Mouse (Mus musculus): ENCODE results near the gene Lrrc39. TPM values are rescaled to one million over a fixed set of nuclear protein-coding genes. Genes with fewer than 3 reads are reported as not detected.

The Lrrc39 gene
- polyA plus RNA-seq, 2 experiments: 2.6 to 3.1 TPM

DNA sequence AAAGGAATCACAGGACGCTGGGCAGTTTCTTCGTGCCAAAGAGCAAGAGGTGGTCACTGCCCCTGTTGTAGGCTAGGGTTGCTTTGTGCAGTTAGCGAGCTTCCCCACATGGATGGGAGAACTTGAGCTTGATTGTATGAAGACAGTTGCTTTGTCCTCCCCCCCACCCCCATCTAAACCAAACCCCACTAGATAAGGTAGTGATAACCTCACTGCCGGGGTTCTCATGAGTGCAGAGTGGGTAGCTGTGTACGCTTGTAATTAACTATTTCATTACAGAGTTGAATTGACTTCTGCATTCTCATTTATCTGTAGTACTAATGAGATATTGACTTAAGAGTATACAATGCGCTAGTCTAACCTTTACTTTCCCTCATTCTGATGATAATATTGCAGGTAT lies 56.1 kb downstream of the Lrrc39 start:
- Histone ChIP-seq H3K27ac (no peak overlapping the region), H3K4me2 (ENCODE audit: low read depth) (no peak overlapping the region), H3K9me3 (ENCODE audit: control insufficient read depth, low read length) (no peaks in the 10 kb centered on the region), H3K27me3 (ENCODE audit: control insufficient read depth, insufficient read depth, low read length) (no peaks in the 10 kb centered on the region), H3K4me3 (ENCODE audit: insufficient read depth in 1 of 2, low read depth in 2 of 2, low read length in 2 of 2) (no peak overlapping the region), H3K4me1 (replicated peaks; ENCODE audit: control insufficient read depth in 2 of 2, insufficient read depth in 2 of 2, low read length in 1 of 2) (peaks cover 7 to 14% of the 10 kb centered on the region in 2 experiments; a peak in 3 of 4 replicates), H3K36me3 (replicated peaks; ENCODE audit: control insufficient read depth, insufficient read depth, low read depth) (peaks cover 53% of the 10 kb centered on the region), H3K9ac (replicated peaks) (no peak overlapping the region)
- TF ChIP-seq CTCF (IDR thresholded peaks at IDR 0.05; ENCODE audit: low read depth) (no peak), EP300 (IDR thresholded peaks at IDR 0.05; ENCODE audit: low read depth) (no peak)
- ATAC-seq (ENCODE audit: insufficient read depth) (no peak), DNase-seq (ENCODE audit: low read depth in 3 of 3, low spot score in 3 of 3) (no peak)
- WGBS (ENCODE audit: insufficient replicate concordance): 52% methylated on average over 6 of the region's 6 CpGs

DNA sequence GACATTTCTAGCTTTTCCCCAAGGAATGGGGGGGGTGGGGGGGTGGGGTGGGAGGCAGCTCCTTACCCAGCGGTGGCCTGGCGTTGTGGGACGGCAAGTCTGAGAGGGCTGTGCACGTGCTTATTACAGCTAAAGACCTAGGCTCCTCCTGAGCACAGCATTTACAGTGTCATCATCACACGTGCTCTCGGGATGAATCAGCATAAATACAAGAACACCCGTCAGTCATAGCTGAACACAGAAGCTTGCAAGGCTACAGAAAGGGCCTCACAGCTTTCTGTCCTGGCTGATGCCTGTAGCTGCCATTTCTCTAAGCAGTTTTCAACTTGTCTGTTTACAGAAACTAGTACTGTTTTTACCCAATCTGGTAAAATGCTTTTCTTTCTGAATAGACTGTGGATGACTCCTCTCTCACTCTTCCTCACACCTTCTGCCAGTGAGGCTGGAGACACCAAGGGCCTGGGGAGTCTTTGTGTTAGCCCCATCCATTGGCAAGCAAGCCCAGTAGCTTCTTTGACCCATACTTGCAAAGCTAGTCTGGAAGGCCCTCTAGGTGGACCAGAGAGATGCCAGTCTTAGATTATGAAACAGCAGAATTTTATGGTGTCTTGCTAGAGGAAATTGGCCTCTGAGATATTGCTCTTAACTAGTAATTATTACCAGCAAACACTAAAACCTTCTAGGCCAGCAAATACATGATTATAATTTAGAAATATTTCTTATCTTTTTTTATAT lies 58.0 kb downstream of the Lrrc39 start:
- Histone ChIP-seq H3K4me1 (replicated peaks; ENCODE audit: control insufficient read depth in 2 of 2, insufficient read depth in 2 of 2, low read length in 1 of 2) (peaks cover 7% of the 10 kb centered on the region in 2 experiments; a peak in 3 of 4 replicates), H3K36me3 (replicated peaks; ENCODE audit: control insufficient read depth, insufficient read depth, low read depth) (peaks cover 40% of the 10 kb centered on the region), H3K4me3 (ENCODE audit: insufficient read depth in 1 of 2, low read depth in 2 of 2, low read length in 2 of 2) (no peak overlapping the region), H3K4me2 (ENCODE audit: low read depth) (no peak overlapping the region), H3K9ac (replicated peaks) (peak overlapping the region; percentile 13; the same call in 1 of the 2 replicates), H3K27ac (peak overlapping the region; percentile 20), H3K9me3 (ENCODE audit: control insufficient read depth, low read length) (no peaks in the 10 kb centered on the region), H3K27me3 (ENCODE audit: control insufficient read depth, insufficient read depth, low read length) (no peaks in the 10 kb centered on the region)
- no peak for TF ChIP-seq CTCF (IDR thresholded peaks at IDR 0.05; ENCODE audit: low read depth)
- no peak for TF ChIP-seq EP300 (IDR thresholded peaks at IDR 0.05; ENCODE audit: low read depth)
- DNase-seq (ENCODE audit: low read depth in 3 of 3, low spot score in 3 of 3) (peak in 2 of 3 experiments; percentile 47 to 51), ATAC-seq (ENCODE audit: insufficient read depth) (peak; percentile 92)
- WGBS (ENCODE audit: insufficient replicate concordance): 49% methylated on average over 7 of the region's 7 CpGs

DNA sequence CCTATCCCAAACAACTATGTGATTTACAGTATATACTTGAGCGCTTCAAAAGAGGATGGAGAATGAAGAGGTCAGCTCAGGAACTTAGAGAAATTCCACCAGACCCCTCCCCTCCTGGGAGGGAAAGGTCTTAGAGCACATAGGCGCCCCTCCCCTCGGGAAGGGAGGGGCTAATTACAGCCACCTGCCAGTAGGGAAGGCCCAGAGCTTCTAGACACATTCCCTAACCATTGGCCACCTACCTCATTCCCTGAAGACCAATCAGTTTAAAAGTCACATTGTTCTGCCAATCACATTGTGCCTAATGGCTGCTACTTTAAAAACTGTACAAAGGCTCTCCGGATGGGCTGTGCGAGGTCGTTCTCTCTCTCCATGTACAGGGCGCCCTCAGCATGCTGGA lies 59.9 kb downstream of the Lrrc39 start:
- H3K36me3 ChIP-seq (replicated peaks; ENCODE audit: control insufficient read depth, insufficient read depth, low read depth): peaks cover 34% of the 10 kb centered on the region
- no peak overlapping the region for H3K4me3 ChIP-seq (ENCODE audit: insufficient read depth in 1 of 2, low read depth in 2 of 2, low read length in 2 of 2)

DNA sequence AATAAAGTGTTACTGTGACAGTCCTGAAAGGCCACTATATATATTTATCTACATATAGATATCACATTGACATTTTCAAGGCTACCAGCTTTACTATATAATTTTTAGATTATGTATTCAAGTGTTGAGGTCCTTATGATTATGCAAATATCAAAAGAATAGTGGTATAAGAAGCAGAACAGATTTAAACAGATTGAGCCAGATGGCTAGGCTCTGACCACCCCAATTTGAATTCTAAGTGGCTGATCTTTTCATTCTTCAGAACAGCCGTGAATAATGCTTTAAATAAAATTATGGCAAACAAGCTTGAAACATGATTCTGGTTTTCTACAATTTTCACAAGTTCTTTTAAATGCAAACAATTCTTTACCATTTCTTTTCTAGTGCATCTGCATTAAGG lies 68.7 kb downstream of the Lrrc39 start:
- H3K36me3 ChIP-seq (replicated peaks; ENCODE audit: control insufficient read depth, insufficient read depth, low read depth): peaks cover 50% of the 10 kb centered on the region
- H3K4me2 ChIP-seq (ENCODE audit: low read depth): no peak overlapping the region
- no peak overlapping the region for H3K4me3 ChIP-seq (ENCODE audit: insufficient read depth in 1 of 2, low read depth in 2 of 2, low read length in 2 of 2)
- ATAC-seq (ENCODE audit: insufficient read depth) (no peak), DNase-seq (ENCODE audit: low read depth in 3 of 3, low spot score in 3 of 3) (no peak)
- TF ChIP-seq EP300 (IDR thresholded peaks at IDR 0.05; ENCODE audit: low read depth) (no peak), CTCF (IDR thresholded peaks at IDR 0.05; ENCODE audit: low read depth) (no peak)
- H3K27ac ChIP-seq: no peak overlapping the region
- 85% methylated on average over 1 of the region's 1 CpGs for WGBS (ENCODE audit: insufficient replicate concordance)
- H3K4me1 ChIP-seq (replicated peaks; ENCODE audit: control insufficient read depth in 2 of 2, insufficient read depth in 2 of 2, low read length in 1 of 2): no peaks in the 10 kb centered on the region
- no peaks in the 10 kb centered on the region for H3K9me3 ChIP-seq (ENCODE audit: control insufficient read depth, low read length)
- no peak overlapping the region for H3K9ac ChIP-seq (replicated peaks)
- H3K27me3 ChIP-seq (ENCODE audit: control insufficient read depth, insufficient read depth, low read length): no peaks in the 10 kb centered on the region

More for the DNA sequence above, 59.9 kb downstream of the Lrrc39 start:
- H3K27ac ChIP-seq: no peak overlapping the region
- ATAC-seq (ENCODE audit: insufficient read depth) (no peak), DNase-seq (ENCODE audit: low read depth in 3 of 3, low spot score in 3 of 3) (no peak)
- H3K9ac ChIP-seq (replicated peaks): no peak overlapping the region
- TF ChIP-seq CTCF (IDR thresholded peaks at IDR 0.05; ENCODE audit: low read depth): no peak
- no peak for TF ChIP-seq EP300 (IDR thresholded peaks at IDR 0.05; ENCODE audit: low read depth)
- H3K27me3 ChIP-seq (ENCODE audit: control insufficient read depth, insufficient read depth, low read length): no peaks in the 10 kb centered on the region
- no peaks in the 10 kb centered on the region for H3K9me3 ChIP-seq (ENCODE audit: control insufficient read depth, low read length)
- 89% methylated on average over 7 of the region's 7 CpGs for WGBS (ENCODE audit: insufficient replicate concordance)
- peaks cover 6 to 7% of the 10 kb centered on the region in 2 experiments; a peak in 3 of 4 replicates for H3K4me1 ChIP-seq (replicated peaks; ENCODE audit: control insufficient read depth in 2 of 2, insufficient read depth in 2 of 2, low read length in 1 of 2)
- no peak overlapping the region for H3K4me2 ChIP-seq (ENCODE audit: low read depth)

Other genes with a start within 250 kb of the Lrrc39 start
- 0.90 and 1.3 TPM in 2 replicates for gene Cdc14a, start 138.9 kb upstream of the Lrrc39 start, polyA plus RNA-seq (2012; rRNA removed)
- gene Cdc14a, start 138.9 kb upstream of the Lrrc39 start, polyA plus RNA-seq (2014; fragmentation: Nextera tagmentation; extraction: Ambion mirVana): 1.8 and 2.5 TPM in 2 replicates
- 11.4 and 18.6 TPM in 2 replicates for gene Rtca, start 54.8 kb upstream of the Lrrc39 start, polyA plus RNA-seq (2012; rRNA removed)
- 27.3 TPM in 2 replicates for gene Rtca, start 54.8 kb upstream of the Lrrc39 start, polyA plus RNA-seq (2014; fragmentation: Nextera tagmentation; extraction: Ambion mirVana)
- 6.7 and 10.0 TPM in 2 replicates for gene Dbt, start 49.9 kb upstream of the Lrrc39 start, polyA plus RNA-seq (2012; rRNA removed)
- 5.8 and 6.0 TPM in 2 replicates for gene Dbt, start 49.9 kb upstream of the Lrrc39 start, polyA plus RNA-seq (2014; fragmentation: Nextera tagmentation; extraction: Ambion mirVana)
- 4.7 and 7.7 TPM in 2 replicates for gene Sass6, start 32.0 kb downstream of the Lrrc39 start, polyA plus RNA-seq (2012; rRNA removed)
- 16.1 and 18.9 TPM in 2 replicates for gene Sass6, start 32.0 kb downstream of the Lrrc39 start, polyA plus RNA-seq (2014; fragmentation: Nextera tagmentation; extraction: Ambion mirVana)
- 3.7 and 7.3 TPM in 2 replicates for gene Trmt13, start 51.6 kb downstream of the Lrrc39 start, polyA plus RNA-seq (2012; rRNA removed)
- gene Trmt13, start 51.6 kb downstream of the Lrrc39 start, polyA plus RNA-seq (2014; fragmentation: Nextera tagmentation; extraction: Ambion mirVana): 5.2 and 7.8 TPM in 2 replicates
- 12.3 and 15.5 TPM in 2 replicates for gene Mfsd14a, start 99.7 kb downstream of the Lrrc39 start, polyA plus RNA-seq (2012; rRNA removed)
- 33.0 and 35.1 TPM in 2 replicates for gene Mfsd14a, start 99.7 kb downstream of the Lrrc39 start, polyA plus RNA-seq (2014; fragmentation: Nextera tagmentation; extraction: Ambion mirVana)
- not detected in 2 replicates for gene Gm43191, start 118.3 kb downstream of the Lrrc39 start, polyA plus RNA-seq (2012; rRNA removed)
- gene Gm43191, start 118.3 kb downstream of the Lrrc39 start, polyA plus RNA-seq (2014; fragmentation: Nextera tagmentation; extraction: Ambion mirVana): not detected in 2 replicates
- 6.1 and 7.6 TPM in 2 replicates for gene Slc35a3, start 149.9 kb downstream of the Lrrc39 start, polyA plus RNA-seq (2012; rRNA removed)
- gene Slc35a3, start 149.9 kb downstream of the Lrrc39 start, polyA plus RNA-seq (2014; fragmentation: Nextera tagmentation; extraction: Ambion mirVana): 6.0 and 6.5 TPM in 2 replicates
- gene Agl, start 245.2 kb downstream of the Lrrc39 start, polyA plus RNA-seq (2012; rRNA removed): 2.1 and 2.6 TPM in 2 replicates
- 4.4 and 4.6 TPM in 2 replicates for gene Agl, start 245.2 kb downstream of the Lrrc39 start, polyA plus RNA-seq (2014; fragmentation: Nextera tagmentation; extraction: Ambion mirVana)